Mouse (Mus musculus): Measurements from ENCODE around the gene Efhb. TPM values are rescaled to one million over a fixed set of nuclear protein-coding genes. Genes with fewer than 3 reads are reported as not detected.

Efhb gene
- polyA plus RNA-seq, 1 experiment, result not detected

DNA sequence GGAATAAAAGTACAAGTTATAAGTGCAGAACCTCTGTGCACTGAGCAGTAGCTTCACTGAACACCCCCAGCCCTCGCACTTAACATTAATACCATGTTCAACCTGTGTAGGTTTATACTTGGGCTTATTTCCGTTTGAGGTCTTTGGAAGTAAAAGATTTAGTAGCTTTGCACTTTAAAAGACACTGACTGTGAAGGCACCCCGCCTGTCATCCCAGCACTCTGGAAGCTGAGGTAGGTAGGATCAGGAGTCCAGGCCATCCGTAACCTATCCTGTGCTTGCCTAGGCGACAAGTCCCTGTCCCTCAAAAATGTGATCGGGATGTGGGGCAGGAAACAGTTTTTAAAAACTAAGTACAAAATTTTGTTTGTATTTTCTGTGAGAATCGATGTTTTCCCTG lies 17.3 kb upstream of the Efhb start:
- peaks cover 59% of the 10 kb centered on the region for H3K79me2 ChIP-seq (ENCODE audit: control insufficient read depth, insufficient read depth)
- H3K4me3 ChIP-seq (ENCODE audit: insufficient read depth, poor library complexity, severe bottlenecking), result peak overlapping the region; percentile 74
- H3K36me3 ChIP-seq (ENCODE audit: control insufficient read depth, insufficient read depth), result peaks cover 33% of the 10 kb centered on the region
- H3K27me3 ChIP-seq (ENCODE audit: control insufficient read depth, insufficient read depth, insufficient read length), result no peaks in the 10 kb centered on the region
- peaks cover 49% of the 10 kb centered on the region for H3K79me3 ChIP-seq (ENCODE audit: low read depth)
- peak overlapping the region; percentile 84 for H3ac ChIP-seq (ENCODE audit: control insufficient read depth, insufficient read length, low read depth)
- TF ChIP-seq MYOG (IDR thresholded peaks at IDR 0.05; ENCODE audit: control insufficient read depth, extremely low read depth, insufficient read length), result no peak

DNA sequence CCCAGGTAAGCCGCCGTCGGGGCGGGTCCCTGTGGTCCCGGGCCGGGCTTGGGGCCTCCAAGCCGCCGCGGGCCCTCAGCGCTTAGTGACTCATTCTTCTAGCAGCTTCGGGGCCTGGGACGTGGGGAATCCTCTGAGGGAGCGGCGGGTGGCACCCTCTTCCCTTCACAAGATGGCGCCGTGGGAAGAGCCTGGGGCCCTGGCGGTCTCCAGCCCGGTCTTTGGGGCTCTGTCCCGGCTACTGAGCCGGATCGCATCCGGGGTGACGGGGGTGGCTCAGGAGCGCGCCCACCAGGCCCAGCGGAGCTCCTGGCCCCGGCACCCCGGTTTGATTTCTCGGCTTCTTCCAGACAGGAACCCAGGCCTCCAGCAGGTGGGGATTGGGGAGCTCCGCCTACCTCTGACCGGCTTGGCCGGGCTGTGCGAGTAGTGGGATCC lies 16.5 kb upstream of the Efhb start:
- Histone ChIP-seq H3ac (ENCODE audit: control insufficient read depth, insufficient read length, low read depth) (peak overlapping the region; percentile 78), H3K36me3 (ENCODE audit: control insufficient read depth, insufficient read depth) (peaks cover 25% of the 10 kb centered on the region), H3K79me3 (ENCODE audit: low read depth) (peaks cover 48% of the 10 kb centered on the region), H3K79me2 (ENCODE audit: control insufficient read depth, insufficient read depth) (peaks cover 50% of the 10 kb centered on the region), H3K4me3 (ENCODE audit: insufficient read depth, poor library complexity, severe bottlenecking) (peak overlapping the region; percentile 74), H3K27me3 (ENCODE audit: control insufficient read depth, insufficient read depth, insufficient read length) (no peaks in the 10 kb centered on the region)
- TF ChIP-seq MAX (IDR thresholded peaks at IDR 0.05), result no peak
- TF ChIP-seq MYOG (IDR thresholded peaks at IDR 0.05; ENCODE audit: control insufficient read depth, extremely low read depth, insufficient read length), result no peak
- TF ChIP-seq MYOD1 (IDR thresholded peaks at IDR 0.05; ENCODE audit: control insufficient read depth, insufficient read length, low read depth), result no peak
- no peak for TF ChIP-seq CEBPB (IDR thresholded peaks at IDR 0.05; ENCODE audit: low read depth)
- TF ChIP-seq USF1 (IDR thresholded peaks at IDR 0.05; ENCODE audit: low read depth), result no peak
- TF ChIP-seq FOSL1 (IDR thresholded peaks at IDR 0.05; ENCODE audit: insufficient read depth, low read length, poor library complexity, severe bottlenecking), result no peak
- TF ChIP-seq CTCF (IDR thresholded peaks at IDR 0.05; ENCODE audit: control insufficient read depth, insufficient read depth, insufficient read length), result no peak

DNA sequence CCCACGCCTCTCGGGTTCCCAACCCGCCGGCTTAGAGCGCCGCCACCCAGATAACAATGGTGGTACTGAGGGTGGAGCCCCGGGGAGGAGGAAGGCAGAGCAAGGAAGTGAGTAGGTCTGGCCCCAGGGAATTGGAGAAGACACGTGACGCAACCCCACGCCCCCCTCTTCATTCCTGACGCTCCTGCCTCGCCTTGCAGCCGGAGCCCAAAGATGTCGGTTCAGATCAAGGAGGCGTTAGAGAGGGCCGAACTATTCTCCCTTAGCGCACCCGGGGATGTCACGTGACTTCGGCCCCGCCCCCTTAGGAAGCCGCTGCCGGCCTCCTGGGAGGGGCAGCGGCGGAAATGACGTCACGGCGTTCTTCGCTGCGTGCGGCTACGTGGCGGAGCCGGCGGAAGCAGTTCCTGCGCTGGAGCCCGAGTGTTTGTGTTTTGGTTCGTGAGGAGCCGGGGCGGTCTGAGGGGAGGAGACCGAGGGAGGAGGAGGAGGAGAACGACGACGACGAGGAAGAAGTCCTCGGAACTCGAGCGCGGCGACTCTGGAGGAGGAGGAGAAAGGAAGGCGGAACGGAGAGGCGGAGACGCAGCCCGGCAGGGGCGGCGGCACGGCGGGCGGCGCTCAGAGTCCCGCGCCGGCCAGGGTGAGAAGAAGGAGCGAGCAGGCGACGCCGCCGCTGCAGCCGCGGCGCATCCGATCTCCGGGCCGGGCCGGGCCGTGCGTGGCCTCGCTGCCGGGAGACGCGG lies 15.9 kb upstream of the Efhb start, which contains the start of gene Rab5a:
TSS of gene Rab5a (plus strand) at position 377 of the 746 bp plus-strand sequence.
- H3K27me3 ChIP-seq (ENCODE audit: control insufficient read depth, insufficient read depth, insufficient read length), result no peaks in the 10 kb centered on the region
- TF ChIP-seq CEBPB (IDR thresholded peaks at IDR 0.05; ENCODE audit: low read depth) (no peak), USF1 (IDR thresholded peaks at IDR 0.05; ENCODE audit: low read depth) (peak; percentile 94), MAX (IDR thresholded peaks at IDR 0.05) (peak; percentile 15)
- peaks cover 45% of the 10 kb centered on the region for H3K79me2 ChIP-seq (ENCODE audit: control insufficient read depth, insufficient read depth)
- peak within 1 kb of the TSS; percentile 80 for H3ac ChIP-seq (ENCODE audit: control insufficient read depth, insufficient read length, low read depth)
- peak within 1 kb of the TSS; percentile 74 for H3K4me3 ChIP-seq (ENCODE audit: insufficient read depth, poor library complexity, severe bottlenecking)
- peaks cover 43% of the 10 kb centered on the region for H3K79me3 ChIP-seq (ENCODE audit: low read depth)
- H3K36me3 ChIP-seq (ENCODE audit: control insufficient read depth, insufficient read depth), result peaks cover 19% of the 10 kb centered on the region

DNA sequence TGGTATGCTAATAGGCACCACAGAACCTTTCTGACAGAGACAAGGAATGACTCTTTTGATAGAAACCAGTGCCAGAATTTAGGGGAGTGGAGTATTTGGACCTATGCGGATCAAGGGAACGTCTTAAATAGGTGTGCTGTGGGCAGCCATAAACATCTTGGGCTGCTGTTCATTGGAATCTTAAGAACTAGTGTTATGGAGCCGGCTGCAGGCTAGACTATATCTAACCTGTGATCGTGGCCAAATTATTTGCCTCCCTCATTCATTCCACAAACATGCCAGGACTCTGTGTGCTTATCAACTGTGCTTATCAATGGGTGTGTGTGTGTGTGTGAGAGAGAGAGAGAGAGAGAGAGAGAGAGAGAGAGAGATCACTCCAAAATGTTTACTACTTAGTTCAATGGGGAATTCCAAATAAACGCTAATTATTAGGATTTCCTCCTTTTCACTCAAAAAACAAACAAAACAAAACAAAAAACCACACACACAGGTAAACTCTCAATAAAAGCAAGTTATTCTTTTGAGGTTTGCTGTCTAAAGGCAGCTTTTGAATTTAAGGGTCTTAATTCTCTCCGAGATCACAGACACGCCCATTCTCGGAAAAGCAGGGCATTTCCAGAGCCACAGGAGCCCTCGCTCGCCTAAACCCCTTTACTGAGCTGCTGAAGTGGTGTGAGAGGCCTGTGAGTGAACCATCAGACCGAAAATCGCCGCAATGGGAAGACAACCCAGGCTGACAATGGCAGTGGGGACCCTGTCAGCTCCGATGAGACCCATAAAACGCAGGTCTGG lies 15.1 kb upstream of the Efhb start:
- TF ChIP-seq MYOG (IDR thresholded peaks at IDR 0.05; ENCODE audit: control insufficient read depth, extremely low read depth, insufficient read length) (no peak), CTCF (IDR thresholded peaks at IDR 0.05; ENCODE audit: control insufficient read depth, insufficient read depth, insufficient read length) (no peak), CEBPB (IDR thresholded peaks at IDR 0.05; ENCODE audit: low read depth) (no peak), MAX (IDR thresholded peaks at IDR 0.05) (no peak), FOSL1 (IDR thresholded peaks at IDR 0.05; ENCODE audit: insufficient read depth, low read length, poor library complexity, severe bottlenecking) (no peak), USF1 (IDR thresholded peaks at IDR 0.05; ENCODE audit: low read depth) (no peak), MYOD1 (IDR thresholded peaks at IDR 0.05; ENCODE audit: control insufficient read depth, insufficient read length, low read depth) (no peak)
- peaks cover 36% of the 10 kb centered on the region for H3K79me3 ChIP-seq (ENCODE audit: low read depth)
- H3K36me3 ChIP-seq (ENCODE audit: control insufficient read depth, insufficient read depth), result peaks cover 11% of the 10 kb centered on the region
- H3ac ChIP-seq (ENCODE audit: control insufficient read depth, insufficient read length, low read depth), result peak overlapping the region; percentile 80
- H3K27me3 ChIP-seq (ENCODE audit: control insufficient read depth, insufficient read depth, insufficient read length), result no peaks in the 10 kb centered on the region
- H3K4me3 ChIP-seq (ENCODE audit: insufficient read depth, poor library complexity, severe bottlenecking), result peak overlapping the region; percentile 56
- peaks cover 37% of the 10 kb centered on the region for H3K79me2 ChIP-seq (ENCODE audit: control insufficient read depth, insufficient read depth)

DNA sequence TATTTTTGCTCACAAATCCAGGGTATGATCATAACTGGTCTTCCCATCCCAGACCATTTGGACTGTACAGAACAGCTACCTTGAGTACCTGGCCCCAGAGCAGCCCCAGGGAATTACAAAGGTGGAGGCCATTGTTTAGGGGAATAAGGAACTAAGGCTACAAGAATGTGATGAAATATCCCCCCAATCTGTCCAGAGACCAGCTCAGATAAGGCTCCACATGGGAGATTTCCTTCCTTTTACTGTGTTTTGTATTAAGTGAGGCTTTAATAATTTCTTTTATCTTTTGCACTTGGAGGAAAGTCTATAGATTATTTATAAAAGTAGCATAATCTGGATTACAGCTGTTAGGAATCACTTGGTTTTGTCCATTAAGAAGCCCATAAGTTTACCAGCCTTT lies 5.6 kb upstream of the Efhb start:
- Histone ChIP-seq H3K79me2 (ENCODE audit: control insufficient read depth, insufficient read depth) (no peaks in the 10 kb centered on the region), H3K36me3 (ENCODE audit: control insufficient read depth, insufficient read depth) (no peaks in the 10 kb centered on the region), H3K4me3 (ENCODE audit: insufficient read depth, poor library complexity, severe bottlenecking) (no peak overlapping the region), H3K27me3 (ENCODE audit: control insufficient read depth, insufficient read depth, insufficient read length) (no peaks in the 10 kb centered on the region), H3ac (ENCODE audit: control insufficient read depth, insufficient read length, low read depth) (no peak overlapping the region), H3K79me3 (ENCODE audit: low read depth) (no peaks in the 10 kb centered on the region)
- TF ChIP-seq MYOD1 (IDR thresholded peaks at IDR 0.05; ENCODE audit: control insufficient read depth, insufficient read length, low read depth), result no peak
- TF ChIP-seq CEBPB (IDR thresholded peaks at IDR 0.05; ENCODE audit: low read depth), result no peak
- TF ChIP-seq FOSL1 (IDR thresholded peaks at IDR 0.05; ENCODE audit: insufficient read depth, low read length, poor library complexity, severe bottlenecking), result no peak
- TF ChIP-seq MYOG (IDR thresholded peaks at IDR 0.05; ENCODE audit: control insufficient read depth, extremely low read depth, insufficient read length), result no peak
- no peak for TF ChIP-seq CTCF (IDR thresholded peaks at IDR 0.05; ENCODE audit: control insufficient read depth, insufficient read depth, insufficient read length)
- no peak for TF ChIP-seq USF1 (IDR thresholded peaks at IDR 0.05; ENCODE audit: low read depth)
- TF ChIP-seq MAX (IDR thresholded peaks at IDR 0.05), result no peak
